Mouse (Mus musculus) adrenal gland, postnatal 36 days (tissue): ENCODE results near the gene Scd3. TPM values are rescaled to one million over a fixed set of nuclear protein-coding genes. Genes with fewer than 3 reads are reported as not detected.
A peak's percentile ranks its signal among the peaks of the same experiment; 100 is the strongest.

ENCODE experiments used
- DNase-seq, 2 experiments: peaks; one replicate each; pipeline ENCODE4 v3.0.0; 2021; ENCODE audit warnings: mixed read lengths in 1 of 2
- long read RNA-seq, 2 experiments: library from polyadenylated mRNA; stranded (forward); transcript quantifications; one replicate each; pipeline ENCODE4 v2.0.0; 2021; ENCODE audit warnings: borderline sequencing depth in 2 of 2
- total RNA-seq, 2 experiments: library from RNA; stranded (reverse); gene quantifications; 2 replicates each; pipeline ENCODE4 v1.2.3; 2021

Scd3 gene
- total RNA-seq, result under 1 TPM; 0.16 to 0.83 TPM
- long read RNA-seq, experiment 1, result 0 reads
- long read RNA-seq, experiment 2, result 0 reads

DNA sequence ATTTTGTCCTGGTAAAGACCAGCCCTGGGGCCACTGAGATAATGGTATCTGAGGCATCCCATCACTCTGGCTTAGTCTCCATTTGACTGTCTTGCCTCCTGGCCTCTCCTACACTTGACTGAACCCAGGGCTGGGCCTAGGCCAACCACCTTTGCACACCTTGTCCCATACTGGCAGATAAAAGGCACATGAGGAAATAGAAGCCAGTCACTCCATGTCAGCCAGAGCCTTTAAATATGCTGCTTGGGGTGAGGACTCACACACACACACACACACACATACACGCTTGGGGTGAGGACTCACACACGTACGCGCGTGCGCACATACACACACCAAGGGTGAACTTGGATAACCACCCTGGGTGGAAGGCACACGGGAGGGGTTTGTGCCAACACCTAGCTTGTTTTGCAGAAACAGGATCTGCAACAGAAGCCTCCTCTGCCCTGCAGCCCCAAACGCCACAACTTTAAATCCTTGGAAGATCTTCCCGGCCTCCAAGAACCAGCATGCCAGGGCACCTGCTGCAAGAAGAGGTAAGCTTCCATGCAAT, at the start of gene Scd3:
Gene Scd3, plus strand, starts transcription at position 255 of the 550 bp plus-strand sequence.
- no peak for DNase-seq

GRCm38 (mm10) chr19:44153781-44154180, 49.3 kb upstream of the Scd3 start:
- no peak for DNase-seq

DNA sequence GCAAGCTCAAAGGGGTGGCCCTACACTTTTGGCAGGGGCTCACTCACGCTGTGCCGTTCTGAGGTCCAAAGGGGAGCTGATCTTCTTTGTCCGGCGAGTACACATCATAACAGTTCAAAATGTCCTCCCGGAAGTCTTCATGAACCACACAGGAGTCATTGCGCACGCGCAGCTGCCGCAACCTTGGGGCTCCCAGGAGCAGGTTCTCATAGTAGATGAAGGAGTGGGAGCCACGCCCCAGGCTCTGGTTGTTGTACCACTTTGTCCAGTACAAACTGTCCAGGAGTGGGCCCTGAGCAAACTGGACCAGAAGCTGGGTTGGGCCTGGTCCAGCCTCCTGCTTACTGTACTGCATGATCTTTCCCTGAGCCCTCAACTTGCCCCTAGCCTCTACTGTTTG, 46.1 kb upstream of the Scd3 start:
- no peak for DNase-seq

DNA sequence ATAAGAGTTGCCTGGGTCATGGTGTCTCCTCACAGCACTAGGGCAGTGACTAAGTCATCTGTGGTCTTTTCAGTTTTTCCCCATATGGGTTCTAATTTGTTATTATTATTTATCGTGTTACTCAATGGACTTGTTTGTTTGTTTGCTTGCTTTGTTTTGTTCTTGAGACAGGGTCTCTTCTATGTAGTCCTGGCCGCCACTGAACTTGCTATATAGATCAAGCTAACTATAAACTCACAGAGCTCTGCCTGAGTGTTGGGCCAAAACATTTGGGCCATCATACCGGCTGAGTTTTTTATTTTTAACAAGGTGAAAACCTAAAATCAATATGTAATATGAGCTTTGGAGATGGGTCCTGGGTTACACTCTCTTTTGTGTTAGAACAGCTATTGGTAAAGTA, 43.7 kb upstream of the Scd3 start:
- DNase-seq, result no peak

GRCm38 (mm10) chr19:44161515-44161914, 41.6 kb upstream of the Scd3 start:
- no peak for DNase-seq

DNA sequence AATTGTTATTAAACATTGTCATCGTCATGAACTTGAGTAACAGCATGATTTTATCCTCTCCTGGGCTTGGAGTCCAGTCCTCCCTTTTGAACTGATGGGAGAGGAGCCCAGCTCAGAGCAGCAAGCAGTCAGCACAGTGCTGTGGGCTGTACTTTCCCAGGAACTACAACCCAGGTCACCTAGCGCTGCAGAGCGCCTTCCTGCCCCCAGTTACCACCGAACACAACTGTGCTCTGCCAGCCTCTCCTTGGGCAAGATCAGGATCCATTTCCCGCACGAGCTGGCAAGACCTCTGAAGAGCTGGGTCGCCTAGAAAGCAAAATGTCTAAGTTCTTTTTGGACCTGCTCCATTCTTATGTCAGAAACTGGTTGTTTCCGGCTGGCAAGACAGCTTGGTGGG, 28.2 kb upstream of the Scd3 start:
- DNase-seq, result no peak

- no peak for DNase-seq
Observed at GRCm38 (mm10) chr19:44176741-44177140, 26.3 kb upstream of the Scd3 start.

DNA sequence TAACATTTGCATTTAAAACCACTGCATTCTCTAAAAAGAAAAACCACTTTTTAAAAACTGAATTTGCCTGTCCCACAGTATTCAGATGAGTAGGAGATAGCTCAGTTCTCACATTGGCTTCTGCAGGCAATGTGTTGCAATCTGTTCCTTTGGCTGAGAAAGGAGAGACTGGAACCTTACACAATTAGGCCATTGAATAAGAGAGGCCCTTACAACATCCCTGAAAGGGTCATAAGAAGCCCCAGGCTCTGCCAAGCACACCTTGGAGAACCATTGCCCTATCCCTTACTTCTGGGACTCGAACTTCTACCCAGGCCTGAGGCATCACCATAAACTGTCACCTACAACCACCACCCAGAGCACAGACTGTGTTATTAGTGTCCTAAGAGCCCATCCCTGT, 22.6 kb upstream of the Scd3 start:
- DNase-seq, result no peak

DNA sequence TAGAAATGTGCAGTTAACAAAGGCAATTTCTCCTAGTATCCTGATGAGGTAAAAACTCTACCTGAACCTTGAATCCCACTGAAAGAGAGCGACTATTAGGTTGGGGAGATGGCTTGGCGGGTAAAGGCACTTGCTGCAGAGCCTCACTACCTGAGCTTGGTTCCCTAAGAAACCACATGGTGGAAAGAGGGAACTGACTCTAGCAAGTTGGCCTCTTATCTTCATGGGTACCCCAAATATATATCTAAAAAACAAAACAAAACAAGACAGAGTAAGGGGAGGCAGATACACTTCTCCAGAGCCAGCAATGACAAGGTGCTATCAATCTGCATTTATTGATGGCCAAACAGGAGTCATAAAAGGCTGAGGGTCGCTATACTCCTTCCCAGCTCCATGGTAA, 19.1 kb upstream of the Scd3 start:
- DNase-seq, result no peak

GRCm38 (mm10) chr19:44189056-44189455, 14.0 kb upstream of the Scd3 start:
- no peak for DNase-seq

DNA sequence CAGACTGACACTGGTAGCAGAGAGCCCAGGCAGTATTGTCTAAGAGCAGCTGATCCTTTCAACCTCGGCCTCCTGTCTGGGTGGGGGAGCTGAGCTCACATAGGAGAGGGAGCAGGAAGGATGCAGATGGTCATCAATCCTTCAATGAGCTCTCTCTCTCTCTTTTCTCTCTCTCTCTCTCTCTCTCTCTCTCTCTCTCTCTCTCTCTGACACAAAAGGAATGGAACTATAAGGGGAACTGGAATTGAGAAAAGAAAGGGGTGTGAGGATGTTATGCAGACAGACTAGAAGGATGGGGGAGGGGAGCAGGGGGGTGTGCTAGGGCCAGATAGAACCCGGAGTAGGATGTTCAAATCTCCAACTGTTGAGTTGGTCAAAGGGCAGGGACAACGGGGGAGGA, 10.7 kb upstream of the Scd3 start, which contains the start of gene Pkd2l1:
Gene Pkd2l1, minus strand, starts transcription at position 101 of the 400 bp plus-strand sequence.
- DNase-seq, result no peak

DNA sequence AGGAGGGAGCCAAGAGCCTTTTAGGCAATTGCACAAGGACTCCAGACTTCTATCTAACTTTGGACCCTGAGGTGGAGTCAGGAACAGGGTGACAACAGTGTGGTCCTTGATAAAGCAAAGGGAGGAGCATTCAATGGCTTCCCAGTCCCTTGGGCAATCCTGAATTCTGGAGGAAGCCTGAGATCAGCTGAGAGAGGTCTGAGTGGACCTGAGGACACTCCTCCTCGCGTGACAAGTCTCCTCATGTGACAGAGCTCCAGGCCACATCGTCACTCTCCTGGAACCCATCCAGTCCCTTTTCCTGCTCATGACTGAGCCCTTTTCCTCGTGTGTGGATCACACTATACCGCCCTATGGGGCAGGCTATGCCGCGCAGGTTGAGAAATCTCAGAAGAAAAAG, 9.2 kb upstream of the Scd3 start:
- DNase-seq, result peak; percentile 7 to 19

GRCm38 (mm10) chr19:44195138-44195537, 7.9 kb upstream of the Scd3 start:
- peak; percentile 72 to 85 for DNase-seq

DNA sequence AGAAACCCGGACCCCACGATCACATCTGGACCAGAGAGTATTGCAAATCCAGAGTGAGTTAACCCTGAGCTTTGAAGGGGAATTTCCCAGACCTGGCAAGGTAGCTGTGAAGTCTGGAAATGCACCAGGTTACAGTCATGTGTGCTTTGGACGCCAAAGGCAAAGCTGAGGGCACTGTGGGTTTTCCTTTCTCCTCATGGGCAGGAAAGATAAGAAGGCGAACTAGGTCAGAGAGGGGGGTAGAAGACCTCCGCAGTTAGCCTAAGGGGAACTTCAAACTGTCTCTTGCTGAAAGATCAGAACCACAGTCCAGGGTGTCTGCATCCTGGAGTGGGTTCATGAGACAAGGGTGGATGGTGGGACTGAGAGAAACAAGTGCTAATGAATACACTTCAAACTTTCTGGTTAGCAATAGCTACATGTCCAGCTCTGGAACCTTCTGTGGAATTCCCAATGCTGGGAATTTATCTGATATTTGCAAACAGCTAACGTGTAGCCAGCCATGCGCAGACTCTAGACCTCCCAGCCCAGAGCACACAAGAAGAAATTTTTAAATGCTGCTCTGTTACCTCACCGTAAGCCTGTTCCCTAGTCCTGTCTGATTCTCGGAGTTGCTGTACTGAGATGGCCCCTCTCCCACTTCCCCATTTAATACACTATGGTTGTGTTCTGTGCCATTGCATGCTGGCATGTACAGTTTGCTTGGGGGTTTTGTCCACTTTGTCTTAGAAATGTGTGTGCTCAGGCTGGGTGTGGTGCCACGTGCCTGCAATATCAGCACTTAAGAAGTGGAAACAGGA, 5.8 kb upstream of the Scd3 start:
- no peak for DNase-seq

GRCm38 (mm10) chr19:44198494-44198893, 4.6 kb upstream of the Scd3 start:
- no peak for DNase-seq

DNA sequence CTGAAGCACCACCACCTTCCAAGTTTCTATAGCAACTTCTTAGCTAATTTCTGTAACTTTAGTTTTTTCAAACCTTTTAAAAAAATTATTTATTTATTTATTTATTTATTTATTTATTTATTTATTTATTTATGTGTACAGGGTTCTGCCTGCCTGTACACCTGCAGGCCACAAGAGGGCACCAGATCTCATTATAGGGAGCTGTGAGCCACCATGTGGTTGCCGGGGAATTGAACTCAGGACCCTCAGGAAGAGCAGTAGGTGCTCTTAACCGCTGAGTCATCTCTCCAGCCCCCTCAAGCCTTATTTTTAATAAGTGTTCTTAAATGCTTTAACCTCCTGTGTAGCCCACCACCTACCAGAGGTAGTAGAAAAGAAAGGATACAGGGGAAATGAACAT, 4.1 kb upstream of the Scd3 start:
- DNase-seq, result peak in 1 of 2 experiments; percentile 52

GRCm38 (mm10) chr19:44207079-44207478, 4.0 kb downstream of the Scd3 start:
- DNase-seq, result no peak

- DNase-seq, result no peak
Observed at GRCm38 (mm10) chr19:44215255-44215654, 12.2 kb downstream of the Scd3 start.

DNA sequence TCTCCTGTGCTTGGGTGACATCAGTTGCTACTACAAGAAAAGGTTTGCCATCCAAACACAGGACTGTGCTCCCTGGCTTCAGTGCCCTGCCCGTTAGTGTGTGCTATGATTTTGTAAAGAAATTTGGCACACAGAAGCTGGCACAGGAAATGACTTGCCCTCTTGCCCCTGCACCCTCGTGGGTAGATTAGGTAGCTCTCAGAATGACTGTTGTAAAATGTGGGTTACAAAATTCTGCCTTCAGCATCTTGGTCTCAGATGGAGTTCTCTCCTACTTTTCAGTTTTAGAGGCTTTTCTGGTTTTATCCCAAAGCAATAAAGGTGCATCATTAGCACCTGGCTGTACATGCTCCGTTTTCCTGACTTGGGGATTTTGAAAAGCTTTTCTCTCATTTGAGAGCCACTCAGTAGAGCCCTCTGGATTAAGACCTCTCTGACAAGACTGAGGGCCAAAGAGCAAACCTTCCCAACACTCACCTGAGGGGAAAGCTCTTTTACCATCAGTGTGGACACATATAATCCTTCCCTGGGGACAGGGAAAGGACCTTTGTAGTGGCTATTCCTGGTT, 15.0 kb downstream of the Scd3 start:
- DNase-seq, result no peak

DNA sequence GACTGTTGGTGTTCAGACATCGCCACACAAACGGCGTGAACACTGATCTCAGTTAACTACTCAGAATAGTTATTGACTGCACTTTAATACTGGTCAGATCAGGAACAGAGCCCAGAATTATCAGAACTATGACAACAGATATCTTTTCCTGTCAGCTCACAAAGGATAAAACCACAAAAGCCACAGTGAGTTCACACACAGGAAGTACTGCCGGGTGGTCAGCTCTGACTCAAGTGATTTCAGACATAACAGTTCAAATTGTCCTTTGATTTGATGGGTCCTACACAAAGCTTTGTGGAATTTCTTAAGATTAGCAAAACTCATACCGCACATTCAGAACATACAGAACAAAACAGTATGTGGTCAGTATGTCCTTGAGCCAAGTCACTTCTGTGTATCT, 22.7 kb downstream of the Scd3 start:
- no peak for DNase-seq

GRCm38 (mm10) chr19:44229776-44230175, 26.7 kb downstream of the Scd3 start:
- DNase-seq, result no peak

- DNase-seq, result no peak
Observed at GRCm38 (mm10) chr19:44230212-44230611, 27.1 kb downstream of the Scd3 start.

DNA sequence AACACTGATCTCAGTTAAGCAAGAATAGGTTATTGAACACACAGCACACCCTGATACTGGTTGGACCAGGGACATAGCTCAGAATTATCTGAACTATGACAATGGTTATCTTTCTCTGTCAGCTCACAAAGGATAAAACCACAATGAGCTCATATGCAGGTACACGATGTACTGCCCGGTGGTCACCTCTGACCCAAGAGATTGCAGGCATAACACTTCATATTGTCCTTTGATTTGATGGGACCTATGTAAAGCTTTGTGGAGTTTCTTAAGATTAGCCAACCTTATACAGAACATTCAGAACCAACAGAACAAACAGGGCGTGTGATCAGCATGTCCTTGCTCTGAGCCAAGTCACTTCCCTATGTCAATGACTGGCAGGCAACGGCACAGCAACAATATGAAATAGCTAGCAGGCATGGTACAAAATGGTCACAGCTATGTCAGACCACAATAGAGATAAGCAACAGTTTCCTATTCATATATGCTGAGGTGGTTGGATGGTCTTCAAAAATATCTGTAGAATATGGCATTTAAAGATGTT, 28.6 kb downstream of the Scd3 start:
- DNase-seq, result no peak
